Mouse (Mus musculus) heart, embryonic 16.5 days (tissue): ENCODE data around the gene Vapa. TPM values are rescaled to one million over a fixed set of nuclear protein-coding genes. Genes with fewer than 3 reads are reported as not detected.
"Not testable (repeated sequence)": the region's sequence is repeated elsewhere in the genome, so short reads cannot be mapped to it uniquely, and the experiment has no call there.

Experiments
- ATAC-seq: fragments of 200-750 bp; cut with Nextera tagmentation; replicated peaks from 2 replicates; pipeline ENCODE4 v1.8.0; 2017; ENCODE audit warnings: moderate number of reproducible peaks; ENCODE audit not compliant: insufficient read depth, low FRiP score; ENCODE audit errors: extremely low read depth
- H3K27ac ChIP-seq: fragments of 300-500 bp; sonication (generic); 2 replicates; pipeline ENCODE4 v1.5.1; 2014; ENCODE audit warnings: mild to moderate bottlenecking, low read length, control low read depth, moderate library complexity
- H3K27me3 ChIP-seq: fragments of 300-500 bp; sonication (generic); 2 replicates; pipeline ENCODE4 v1.6.1; 2014; ENCODE audit warnings: low read length, mixed read lengths; ENCODE audit not compliant: control insufficient read depth, insufficient read depth
- H3K36me3 ChIP-seq: fragments of 300-500 bp; sonication (generic); 2 replicates; pipeline ENCODE4 v1.6.1; 2014; ENCODE audit not compliant: control insufficient read depth, insufficient read depth
- H3K4me1 ChIP-seq: fragments of 300-500 bp; sonication (generic); 2 replicates; pipeline ENCODE4 v1.6.1; 2014; ENCODE audit warnings: low read length, mixed read lengths; ENCODE audit not compliant: control insufficient read depth, insufficient read depth
- H3K4me2 ChIP-seq: fragments of 300-500 bp; sonication (generic); 2 replicates; pipeline ENCODE4 v1.6.1; 2014; ENCODE audit warnings: low read depth, mild to moderate bottlenecking, control low read depth, low read length
- H3K4me3 ChIP-seq: fragments of 300-500 bp; sonication (generic); 2 replicates; pipeline ENCODE4 v1.5.1; 2014; ENCODE audit warnings: mild to moderate bottlenecking, control low read depth, low read length
- H3K9ac ChIP-seq: fragments of 300-500 bp; sonication (generic); 2 replicates; pipeline ENCODE4 v1.6.1; 2014; ENCODE audit warnings: low read length, control low read depth
- H3K9me3 ChIP-seq: fragments of 300-500 bp; sonication (generic); replicated peaks from 2 replicates; pipeline ENCODE4 v1.6.1; 2016; ENCODE audit warnings: low read length; ENCODE audit not compliant: control insufficient read depth
- WGBS: fragments of 180-500 bp; shearing (Covaris S2); extraction: QIAGEN DNeasy Blood & Tissue Kit; methylation state at CpG from one replicate; pipeline ENCODE4 v1.1.7; 2014; 5-methylcytosine and 5-hydroxymethylcytosine counted together
- polyA plus RNA-seq: library from polyadenylated mRNA; unstranded; fragments of >200 nt; fragmentation: Nextera tagmentation; extraction: Ambion mirVana; gene quantifications from 2 replicates; pipeline ENCODE4 v1.2.1, GENCODE M21; 2015

The Vapa gene
- polyA plus RNA-seq, 1 experiment from 2014 or later = 163 TPM

- H3K4me1 ChIP-seq = peaks cover 11% of the 10 kb centered on the region
- WGBS = 84% methylated on average over 12 of the region's 12 CpGs
- no peak overlapping the region for H3K9ac ChIP-seq
- H3K27me3 ChIP-seq = no peaks in the 10 kb centered on the region
- no peaks in the 10 kb centered on the region for H3K36me3 ChIP-seq
- H3K27ac ChIP-seq = no peak overlapping the region
- no peak overlapping the region for H3K4me3 ChIP-seq
- no peak overlapping the region for H3K4me2 ChIP-seq
- no peaks in the 10 kb centered on the region for H3K9me3 ChIP-seq
- no peak for ATAC-seq
Observed at GRCm38 (mm10) chr17:65552426-65552997, 60.8 kb downstream of the Vapa start.

- no peak overlapping the region for H3K27ac ChIP-seq
- H3K4me1 ChIP-seq = peaks cover 8% of the 10 kb centered on the region; the same call in 1 of the 2 replicates
- H3K9ac ChIP-seq = no peak overlapping the region
- no peaks in the 10 kb centered on the region for H3K27me3 ChIP-seq
- no peak overlapping the region for H3K4me2 ChIP-seq
- WGBS = 84% methylated on average over 4 of the region's 4 CpGs
- ATAC-seq = no peak
- no peaks in the 10 kb centered on the region for H3K9me3 ChIP-seq
- no peaks in the 10 kb centered on the region for H3K36me3 ChIP-seq
- no peak overlapping the region for H3K4me3 ChIP-seq
Observed at GRCm38 (mm10) chr17:65550357-65550756, 63.0 kb downstream of the Vapa start.

- Histone ChIP-seq H3K27ac (peak overlapping the region; percentile 58), H3K4me1 (peaks cover 8% of the 10 kb centered on the region; the same call in 1 of the 2 replicates), H3K4me3 (no peak overlapping the region), H3K36me3 (no peaks in the 10 kb centered on the region), H3K9ac (no peak overlapping the region), H3K9me3 (no peaks in the 10 kb centered on the region), H3K27me3 (no peaks in the 10 kb centered on the region), H3K4me2 (0 out of 2 replicates have a peak overlapping the region, but pooled peaks have one; percentile 2)
- WGBS = 49% methylated on average over 18 of the region's 18 CpGs
- peak; percentile 41; the same call in 1 of the 2 replicates for ATAC-seq
Observed at GRCm38 (mm10) chr17:65548698-65549365, 64.5 kb downstream of the Vapa start.

- H3K27me3 ChIP-seq, H3K27ac ChIP-seq, H3K9me3 ChIP-seq, H3K4me2 ChIP-seq, H3K9ac ChIP-seq, H3K4me1 ChIP-seq, ATAC-seq, H3K36me3 ChIP-seq, H3K4me3 ChIP-seq: not testable (repeated sequence)
- 87% methylated on average over 4 of the region's 4 CpGs for WGBS
Observed at GRCm38 (mm10) chr17:65546221-65546620, 67.1 kb downstream of the Vapa start.

GRCm38 (mm10) chr17:65540441-65541272, 72.7 kb downstream of the Vapa start, which contains the start of gene Tmem232:
Tmem232 (minus strand) TSS chr17:65540782.
- Histone ChIP-seq H3K27ac (0 out of 2 replicates have a peak within 1 kb of the TSS, but pooled peaks have one; percentile 23), H3K36me3 (no peaks in the 10 kb centered on the region), H3K4me1 (0 out of 2 replicates have a peak, but pooled peaks cover 3% of the 10 kb centered on the region), H3K9me3 (no peaks in the 10 kb centered on the region), H3K4me2 (peak within 1 kb of the TSS; percentile 59), H3K9ac (peak within 1 kb of the TSS; percentile 32), H3K27me3 (no peaks in the 10 kb centered on the region), H3K4me3 (peak within 1 kb of the TSS; percentile 41)
- ATAC-seq = peak; percentile 87
- WGBS = 15% methylated on average over 26 of the region's 26 CpGs

- WGBS = 19% methylated on average over 3 of the region's 3 CpGs
- H3K27me3 ChIP-seq = no peaks in the 10 kb centered on the region
Observed at GRCm38 (mm10) chr17:65536156-65536555, 77.2 kb downstream of the Vapa start.

GRCm38 (mm10) chr17:65532381-65532780, 81.0 kb downstream of the Vapa start:
- H3K4me2 ChIP-seq, H3K4me1 ChIP-seq, H3K9me3 ChIP-seq, ATAC-seq, H3K27me3 ChIP-seq, H3K9ac ChIP-seq, H3K4me3 ChIP-seq, H3K36me3 ChIP-seq, H3K27ac ChIP-seq: not testable (repeated sequence)

More at GRCm38 (mm10) chr17:65536156-65536555, 77.2 kb downstream of the Vapa start:
- Histone ChIP-seq H3K9ac (no peak overlapping the region), H3K27ac (no peak overlapping the region), H3K4me1 (0 out of 2 replicates have a peak, but pooled peaks cover 3% of the 10 kb centered on the region), H3K4me2 (no peak overlapping the region), H3K36me3 (no peaks in the 10 kb centered on the region), H3K4me3 (no peak overlapping the region), H3K9me3 (no peaks in the 10 kb centered on the region)
- ATAC-seq = no peak
